Mouse (Mus musculus) forebrain, embryonic 16.5 days (tissue): ENCODE data around the gene Mfsd6. TPM values are rescaled to one million over a fixed set of nuclear protein-coding genes. Genes with fewer than 3 reads are reported as not detected.

Experiments
- polyA plus RNA-seq: library from polyadenylated mRNA; unstranded; fragments of >200 nt; fragmentation: Nextera tagmentation; extraction: Ambion mirVana; gene quantifications from 2 replicates; pipeline ENCODE4 v1.2.1, GENCODE M21; 2015

Mfsd6 gene
- polyA plus RNA-seq, 1 experiment from 2014 or later = 8.3 TPM

Other genes starting within 250 kb of the Mfsd6 start
- 11.8 and 13.0 TPM in 2 replicates for gene Nab1, start 226.8 kb downstream of the Mfsd6 start, polyA plus RNA-seq
- 9.3 and 9.5 TPM in 2 replicates for gene Nemp2, start 96.8 kb downstream of the Mfsd6 start, polyA plus RNA-seq
- gene Inpp1, start 90.2 kb upstream of the Mfsd6 start, polyA plus RNA-seq = 25.9 and 32.1 TPM in 2 replicates
- 24.3 and 25.6 TPM in 2 replicates for gene Hibch, start 117.5 kb upstream of the Mfsd6 start, polyA plus RNA-seq